Mouse (Mus musculus): ENCODE results near the gene Ush2a. TPM values are rescaled to one million over a fixed set of nuclear protein-coding genes. Genes with fewer than 3 reads are reported as not detected.

Gene Ush2a
- polyA plus RNA-seq, 2 experiments, result 0.01 to 0.11 TPM

DNA sequence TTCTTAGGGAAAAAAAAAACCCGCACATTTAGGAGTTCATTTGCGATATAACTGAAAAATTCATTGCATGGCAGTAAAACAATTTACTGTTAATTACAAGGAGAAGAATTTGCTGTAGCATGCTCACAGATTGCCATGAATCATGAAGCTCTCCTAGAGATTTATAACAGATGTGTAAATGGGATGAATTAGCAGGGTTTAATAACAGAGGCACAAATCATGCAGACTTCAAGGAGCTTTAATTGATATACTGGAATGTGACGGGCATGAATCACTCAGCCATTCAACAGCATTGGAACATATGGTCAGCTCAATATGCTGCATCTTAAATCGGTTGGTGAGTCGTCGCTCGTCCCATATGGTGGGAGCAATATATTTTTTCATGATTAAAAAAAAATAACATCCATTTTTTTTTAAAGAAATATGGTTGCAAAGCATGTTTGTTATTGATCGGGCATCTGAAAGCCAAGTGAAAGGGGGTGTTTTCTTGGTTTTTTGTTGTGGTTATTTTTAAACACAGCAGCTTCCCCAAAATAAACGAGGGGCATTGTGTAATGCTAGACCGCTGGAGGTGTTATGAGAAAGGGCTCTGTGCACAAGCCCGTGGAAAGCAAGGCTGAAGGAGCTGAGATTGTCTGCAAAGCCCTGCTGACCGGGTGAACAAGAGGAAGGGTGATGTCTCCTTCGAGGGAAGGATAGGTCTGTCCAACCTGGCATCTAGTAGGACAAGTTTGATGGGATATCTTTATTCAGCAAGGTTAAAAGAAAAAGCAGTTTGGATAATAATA lies 195.6 kb downstream of the Ush2a start:
- no peak for ATAC-seq (ENCODE audit: low FRiP score, low read depth)
- no peaks in the 10 kb centered on the region for H3K9me3 ChIP-seq (ENCODE audit: control insufficient read depth, low read length)
- H3K27ac ChIP-seq (replicated peaks; ENCODE audit: low read depth, low read length), result no peak overlapping the region
- H3K4me3 ChIP-seq (replicated peaks; ENCODE audit: low read length), result no peak overlapping the region
- no peaks in the 10 kb centered on the region for H3K27me3 ChIP-seq (ENCODE audit: control insufficient read depth, insufficient read depth, low read length)
- no peak overlapping the region for H3K9ac ChIP-seq (ENCODE audit: low read depth, low read length, severe bottlenecking)
- peak; percentile 15 for DNase-seq (ENCODE audit: low spot score)
- H3K4me1 ChIP-seq (ENCODE audit: control insufficient read depth, insufficient read depth, low read length), result 0 out of 2 replicates have a peak, but pooled peaks cover 10% of the 10 kb centered on the region
- no peak for TF ChIP-seq POLR2A (IDR thresholded peaks at IDR 0.05; ENCODE audit: borderline replicate concordance, extremely low read depth, insufficient read depth, insufficient read length)
- H3K36me3 ChIP-seq (ENCODE audit: control insufficient read depth, insufficient read depth, low read length), result no peaks in the 10 kb centered on the region
- no peak overlapping the region for H3K4me2 ChIP-seq (replicated peaks; ENCODE audit: low read depth, low read length, severe bottlenecking)
- 19% methylated on average over 13 of the region's 13 CpGs for WGBS

GRCm38 (mm10) chr1:188461203-188461602 lies 199.4 kb downstream of the Ush2a start:
- no peak for DNase-seq (ENCODE audit: low spot score)
- WGBS, result 90% methylated on average over 2 of the region's 2 CpGs
- no peaks in the 10 kb centered on the region for H3K9me3 ChIP-seq (ENCODE audit: control insufficient read depth, low read length)
- no peak for ATAC-seq (ENCODE audit: low FRiP score, low read depth)
- H3K27ac ChIP-seq (replicated peaks; ENCODE audit: low read depth, low read length), result no peak overlapping the region
- no peak overlapping the region for H3K4me2 ChIP-seq (replicated peaks; ENCODE audit: low read depth, low read length, severe bottlenecking)
- no peaks in the 10 kb centered on the region for H3K36me3 ChIP-seq (ENCODE audit: control insufficient read depth, insufficient read depth, low read length)
- H3K27me3 ChIP-seq (ENCODE audit: control insufficient read depth, insufficient read depth, low read length), result no peaks in the 10 kb centered on the region
- no peak overlapping the region for H3K4me3 ChIP-seq (replicated peaks; ENCODE audit: low read length)
- H3K4me1 ChIP-seq (ENCODE audit: control insufficient read depth, insufficient read depth, low read length), result 0 out of 2 replicates have a peak, but pooled peaks cover 10% of the 10 kb centered on the region
- TF ChIP-seq POLR2A (IDR thresholded peaks at IDR 0.05; ENCODE audit: borderline replicate concordance, extremely low read depth, insufficient read depth, insufficient read length), result no peak
- H3K9ac ChIP-seq (ENCODE audit: low read depth, low read length, severe bottlenecking), result no peak overlapping the region

DNA sequence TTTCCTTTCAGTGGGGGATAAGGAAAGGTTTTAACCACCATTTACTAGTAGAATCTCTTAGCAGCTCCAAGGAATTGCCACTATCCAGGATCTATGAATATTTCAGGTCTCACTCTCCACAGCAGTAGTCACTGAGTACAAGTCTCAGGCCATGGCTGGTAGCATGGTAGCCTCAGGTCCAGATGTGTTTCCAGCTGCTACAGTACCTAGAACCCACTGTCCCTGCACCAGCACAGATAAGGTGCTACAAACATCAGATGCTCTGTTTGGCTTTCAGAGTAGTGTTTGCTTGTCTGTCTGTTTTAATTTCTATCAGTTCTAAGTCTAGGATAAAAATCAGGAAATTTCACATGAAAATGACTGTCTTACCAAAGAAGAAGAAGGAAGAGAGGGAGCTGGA lies 202.8 kb downstream of the Ush2a start:
- H3K9ac ChIP-seq (ENCODE audit: low read depth, low read length, severe bottlenecking), result no peak overlapping the region
- H3K9me3 ChIP-seq (ENCODE audit: control insufficient read depth, low read length), result no peaks in the 10 kb centered on the region
- ATAC-seq (ENCODE audit: low FRiP score, low read depth), result no peak
- H3K4me1 ChIP-seq (ENCODE audit: control insufficient read depth, insufficient read depth, low read length), result no peaks in the 10 kb centered on the region
- no peak for TF ChIP-seq POLR2A (IDR thresholded peaks at IDR 0.05; ENCODE audit: borderline replicate concordance, extremely low read depth, insufficient read depth, insufficient read length)
- no peak overlapping the region for H3K4me3 ChIP-seq (replicated peaks; ENCODE audit: low read length)
- no peaks in the 10 kb centered on the region for H3K36me3 ChIP-seq (ENCODE audit: control insufficient read depth, insufficient read depth, low read length)
- H3K4me2 ChIP-seq (replicated peaks; ENCODE audit: low read depth, low read length, severe bottlenecking), result no peak overlapping the region
- H3K27ac ChIP-seq (replicated peaks; ENCODE audit: low read depth, low read length), result no peak overlapping the region
- no peaks in the 10 kb centered on the region for H3K27me3 ChIP-seq (ENCODE audit: control insufficient read depth, insufficient read depth, low read length)
- no peak for DNase-seq (ENCODE audit: low spot score)

DNA sequence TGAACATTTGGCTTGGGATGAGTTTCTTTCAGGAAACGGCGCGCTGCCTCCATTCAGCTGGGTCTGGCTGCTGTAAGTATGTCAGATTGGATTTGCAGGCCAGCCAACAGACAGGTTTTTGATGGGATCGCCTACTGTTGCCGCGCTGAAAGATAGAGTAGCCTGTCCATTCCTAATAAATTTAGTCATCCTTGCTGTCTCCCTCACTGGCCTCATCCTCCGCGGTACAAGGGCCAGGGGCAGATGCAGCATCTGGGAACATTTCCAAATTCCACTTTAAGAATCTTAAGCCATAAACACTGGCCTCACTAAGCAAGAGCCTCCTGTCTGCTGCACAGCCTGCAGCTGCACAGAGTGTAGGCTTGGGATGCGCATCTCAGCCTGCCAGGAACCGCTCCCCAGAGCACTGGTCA lies 206.6 kb downstream of the Ush2a start:
- no peaks in the 10 kb centered on the region for H3K4me1 ChIP-seq (ENCODE audit: control insufficient read depth, insufficient read depth, low read length)
- no peak overlapping the region for H3K4me3 ChIP-seq (replicated peaks; ENCODE audit: low read length)
- H3K36me3 ChIP-seq (ENCODE audit: control insufficient read depth, insufficient read depth, low read length), result no peaks in the 10 kb centered on the region
- no peaks in the 10 kb centered on the region for H3K27me3 ChIP-seq (ENCODE audit: control insufficient read depth, insufficient read depth, low read length)
- H3K9me3 ChIP-seq (ENCODE audit: control insufficient read depth, low read length), result no peaks in the 10 kb centered on the region
- 58% methylated on average over 10 of the region's 10 CpGs for WGBS
- ATAC-seq (ENCODE audit: low FRiP score, low read depth), result peak; percentile 76
- no peak for TF ChIP-seq POLR2A (IDR thresholded peaks at IDR 0.05; ENCODE audit: borderline replicate concordance, extremely low read depth, insufficient read depth, insufficient read length)
- peak; percentile 74 for DNase-seq (ENCODE audit: low spot score)
- H3K4me2 ChIP-seq (replicated peaks; ENCODE audit: low read depth, low read length, severe bottlenecking), result no peak overlapping the region
- H3K9ac ChIP-seq (ENCODE audit: low read depth, low read length, severe bottlenecking), result no peak overlapping the region
- H3K27ac ChIP-seq (replicated peaks; ENCODE audit: low read depth, low read length), result no peak overlapping the region

DNA sequence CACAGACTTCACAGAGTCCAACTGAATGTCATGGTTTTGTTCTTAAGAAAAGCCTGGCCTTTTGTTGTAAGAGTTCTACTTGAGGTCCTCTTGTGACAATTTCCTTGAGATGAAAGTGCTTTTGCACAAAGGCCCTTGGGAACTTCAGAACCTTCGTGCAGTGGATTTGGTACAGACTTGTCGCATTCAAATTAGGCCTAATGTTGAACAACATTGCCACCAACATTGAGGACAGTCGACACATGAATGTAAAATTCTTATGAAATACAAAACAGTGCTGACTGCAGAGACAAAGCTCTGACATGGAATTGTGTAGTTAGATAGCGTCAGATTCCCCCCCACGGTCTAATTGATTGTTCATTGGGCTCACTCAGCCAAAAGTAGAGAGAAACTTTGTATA lies 243.1 kb downstream of the Ush2a start:
- TF ChIP-seq POLR2A (IDR thresholded peaks at IDR 0.05; ENCODE audit: borderline replicate concordance, extremely low read depth, insufficient read depth, insufficient read length), result no peak
- ATAC-seq (ENCODE audit: low FRiP score, low read depth) (no peak), DNase-seq (ENCODE audit: low spot score) (no peak)
- H3K9me3 ChIP-seq (ENCODE audit: control insufficient read depth, low read length), result no peaks in the 10 kb centered on the region
- no peaks in the 10 kb centered on the region for H3K36me3 ChIP-seq (ENCODE audit: control insufficient read depth, insufficient read depth, low read length)
- H3K4me2 ChIP-seq (replicated peaks; ENCODE audit: low read depth, low read length, severe bottlenecking), result no peak overlapping the region
- H3K27ac ChIP-seq (replicated peaks; ENCODE audit: low read depth, low read length), result no peak overlapping the region
- WGBS, result 83% methylated on average over 5 of the region's 5 CpGs
- no peak overlapping the region for H3K4me3 ChIP-seq (replicated peaks; ENCODE audit: low read length)
- H3K4me1 ChIP-seq (ENCODE audit: control insufficient read depth, insufficient read depth, low read length), result no peaks in the 10 kb centered on the region
- H3K9ac ChIP-seq (ENCODE audit: low read depth, low read length, severe bottlenecking), result no peak overlapping the region
- no peaks in the 10 kb centered on the region for H3K27me3 ChIP-seq (ENCODE audit: control insufficient read depth, insufficient read depth, low read length)
